8 mouse cellular contexts compared by ENCODE assay signal in the genomic region with DNA sequence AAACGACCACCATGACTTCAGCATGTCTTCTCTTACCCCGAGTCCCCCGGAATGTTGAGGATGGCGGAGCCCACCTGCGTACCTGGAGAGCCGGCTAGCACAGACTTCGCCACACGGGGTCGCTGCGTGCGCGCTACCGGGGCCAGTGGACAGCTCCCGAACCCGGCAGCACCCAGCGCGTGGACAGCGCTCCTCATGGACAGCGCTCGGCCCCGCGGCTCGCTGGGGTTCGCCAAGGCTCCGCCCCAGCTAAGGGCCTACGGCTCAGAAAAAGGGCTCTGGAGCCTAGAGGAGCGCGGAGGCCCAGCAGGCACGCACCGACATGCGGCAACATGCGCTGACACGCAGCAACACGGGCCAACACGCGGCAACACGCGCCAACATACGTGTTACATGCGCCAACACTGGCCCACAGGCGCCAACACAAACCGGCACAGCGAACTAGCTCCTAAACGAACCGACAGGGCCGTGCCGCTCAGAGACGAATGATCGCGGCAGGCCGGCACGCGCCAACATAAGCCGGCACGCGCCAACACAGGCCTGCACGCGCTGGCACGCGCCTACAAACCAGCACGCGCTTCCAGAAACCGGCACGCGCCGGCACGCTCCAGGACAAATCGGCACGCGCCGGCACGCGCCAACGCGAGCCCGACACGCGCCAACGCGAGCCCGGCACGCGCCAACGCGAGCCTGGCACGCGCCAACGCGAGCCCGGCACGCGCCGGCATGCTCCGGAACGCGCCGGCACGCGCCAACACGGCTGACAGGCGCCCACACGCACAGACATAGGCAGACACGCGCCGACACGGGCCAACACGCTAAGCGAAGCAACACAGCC. TPM values are rescaled to one million over a fixed set of nuclear protein-coding genes. Genes with fewer than 3 reads are reported as not detected.
A peak's percentile ranks its signal among the peaks of the same experiment; 100 is the strongest.
DNase-seq lines count a peak whose midpoint lies in the region; ATAC-seq lines count a peak whose summit lies in the region.

No protein-coding gene starts in this region.

- peak; percentile 96 for ATAC-seq in granulocyte monocyte progenitor cell, adult 5-6 weeks (replicated peaks; ENCODE audit: poor library complexity, severe bottlenecking)
- ATAC-seq in intestine, embryonic 16.5 days, result peak; percentile 94
- ATAC-seq in megakaryocyte, adult 5-6 weeks (ENCODE audit: poor library complexity, severe bottlenecking), result peak; percentile 63
- ATAC-seq in activated CD4-positive, CD25-positive, alpha-beta regulatory T cell, adult 4 months, result no peak

- peaks cover 40% of the 10 kb centered on the region for H3K36me3 ChIP-seq in intestine, embryonic 16.5 days (ENCODE audit: control insufficient read depth, insufficient read depth, low read length)

- H3K9me3 ChIP-seq in intestine, embryonic 16.5 days (ENCODE audit: control insufficient read depth, low read length), result peaks cover 34% of the 10 kb centered on the region

- intact Hi-C loops in left cerebral cortex, postnatal 10 days (cut with DNase I), result loop anchor here (5.0 to 10.0 kb wide), 3 partner anchors 266 to 511 kb away; no protein-coding TSS in a partner anchor

- peak; percentile 77 for DNase-seq in adrenal gland, postnatal 25 days
- DNase-seq in embryo, embryonic 11 days, result peak; percentile 85
- peak; percentile 55 to 86 for DNase-seq in left cerebral cortex, postnatal 10 days (ENCODE audit: extremely low spot score in 1 of 2, low spot score in 2 of 2)
- peak; percentile 80 for DNase-seq in right cerebral cortex, postnatal 14 days

- H3K4me2 ChIP-seq in intestine, embryonic 16.5 days (ENCODE audit: low read depth, low read length), result peak overlapping the region; percentile 43

- H3K9ac ChIP-seq in intestine, embryonic 16.5 days (ENCODE audit: low read depth, low read length), result no peak overlapping the region

- H3K4me3 ChIP-seq in intestine, embryonic 16.5 days (ENCODE audit: low read length), result peak overlapping the region; percentile 28

- 56% methylated on average over 108 of the region's 108 CpGs for WGBS in intestine, embryonic 16.5 days

- no peak overlapping the region for H3K27ac ChIP-seq in intestine, embryonic 16.5 days (ENCODE audit: low read length)

- no peaks in the 10 kb centered on the region for H3K4me1 ChIP-seq in intestine, embryonic 16.5 days (ENCODE audit: control insufficient read depth, insufficient read depth, low read length)

- H3K27me3 ChIP-seq in intestine, embryonic 16.5 days (replicated peaks; ENCODE audit: control insufficient read depth, insufficient read depth, low read length), result peaks cover 54% of the 10 kb centered on the region

RNA-seq across cellular contexts. Expression of gene Grb10, which starts 12.5 kb away (rescaled TPM):
- 103 and 108 TPM in 2 replicates for total RNA-seq in adrenal gland, postnatal 25 days (2021)
- total RNA-seq in granulocyte monocyte progenitor cell, adult 5-6 weeks (2014; fragmentation: Nextera tagmentation), result 11.2 and 20.5 TPM in 2 replicates
- 7.2 and 8.4 TPM in 2 replicates for total RNA-seq in granulocyte monocyte progenitor cell, adult 5-6 weeks (2017)
- 237 and 238 TPM in 2 replicates for polyA plus RNA-seq in intestine, embryonic 16.5 days (2015; fragmentation: Nextera tagmentation; extraction: Ambion mirVana)
- 10 to 100 TPM; 48.5 to 48.6 TPM for total RNA-seq in left cerebral cortex, postnatal 10 days (2021)
- total RNA-seq in megakaryocyte, adult 5-6 weeks (2015), result not detected in 2 replicates
- 0.37 TPM in 1 of 2 replicates, not detected in the other for total RNA-seq in megakaryocyte, adult 5-6 weeks (2017)
- not detected for polyA plus RNA-seq in activated CD4-positive, CD25-positive, alpha-beta regulatory T cell, adult 4 months (2017; shearing (Covaris generic))

Comparison
In these comparisons a context has a peak if more than half of its experiments do, and no peak if none do; other contexts are left out.
1. RNA of gene Grb10, which starts 12.5 kb away (total RNA-seq): 103 to 108 TPM in adrenal gland, postnatal 25 days, 48.5 to 48.6 TPM in left cerebral cortex, postnatal 10 days and 7.2 to 20.5 TPM in granulocyte monocyte progenitor cell, adult 5-6 weeks; 0.37 TPM in megakaryocyte, adult 5-6 weeks; every median in the first group is over 4 times any median in the second.
2. Peak in every context shown above with its lines, with median percentiles within 50 percentile points of each other: DNase-seq.